ENCODE assay signal across 14 mouse cellular contexts in the genomic region with DNA sequence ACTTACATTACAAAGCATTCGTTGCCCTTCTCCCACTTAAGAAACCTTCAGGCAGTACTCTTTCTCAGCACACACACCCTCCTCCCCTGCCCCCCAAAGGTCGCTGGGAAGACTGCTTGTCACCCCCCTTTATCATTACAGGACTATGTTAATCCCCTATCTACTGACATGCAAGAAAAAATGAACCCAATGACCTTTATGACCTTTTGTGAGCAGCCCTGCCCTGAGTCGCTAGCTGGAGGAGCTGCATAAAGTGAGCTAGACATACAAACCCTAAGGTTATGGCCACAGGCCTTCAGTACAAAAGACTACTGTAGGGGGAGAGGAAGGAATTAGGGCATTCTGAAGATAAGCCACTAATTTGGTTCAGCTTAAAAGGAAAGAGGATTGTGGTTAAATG. TPM values are rescaled to one million over a fixed set of nuclear protein-coding genes. Genes with fewer than 3 reads are reported as not detected.
"Had no signal": no experiment of that assay in that cellular context is flagged by ENCODE, and none has a peak within 500 bp of the region (broad histone marks: within the 10 kb centered on the region; RNA-seq: fewer than 3 reads in every experiment).

No protein-coding gene starts in this region.

- DNase-seq: lung, adult 18-20 months; lung, embryonic 14.5 days; lung, postnatal 10 days; lung, postnatal 4 days; midbrain, embryonic 14.5 days; right cerebral cortex, adult 18-20 months; right cerebral cortex, postnatal 25 days; right cerebral cortex, postnatal 4 days; spleen, adult 18-20 months; thymus, adult 18-20 months; thymus, postnatal 14 days; thymus, postnatal 36 days had no signal

RNA-seq across cellular contexts. Expression of gene Klhl33, which starts 14.0 kb away (rescaled TPM):
- total RNA-seq: megakaryocyte-erythroid progenitor cell, adult 5-6 weeks; neutrophil, adult 5-6 weeks had no signal
